Mouse (Mus musculus) megakaryocyte, embryonic 14.5 days (primary cell): ENCODE data around the gene Fam163a.

Experiments used
- FLI1 ChIP-seq: IDR thresholded peaks from 2 replicates; pipeline ENCODE4 v1.6.1; 2012; ENCODE audit warnings: low read length, inconsistent platforms, mixed read lengths
- GATA1 ChIP-seq: IDR thresholded peaks from 3 replicates; pipeline ENCODE4 v1.6.1; 2012; ENCODE audit warnings: mixed read lengths, low read length, inconsistent platforms, borderline replicate concordance

DNA sequence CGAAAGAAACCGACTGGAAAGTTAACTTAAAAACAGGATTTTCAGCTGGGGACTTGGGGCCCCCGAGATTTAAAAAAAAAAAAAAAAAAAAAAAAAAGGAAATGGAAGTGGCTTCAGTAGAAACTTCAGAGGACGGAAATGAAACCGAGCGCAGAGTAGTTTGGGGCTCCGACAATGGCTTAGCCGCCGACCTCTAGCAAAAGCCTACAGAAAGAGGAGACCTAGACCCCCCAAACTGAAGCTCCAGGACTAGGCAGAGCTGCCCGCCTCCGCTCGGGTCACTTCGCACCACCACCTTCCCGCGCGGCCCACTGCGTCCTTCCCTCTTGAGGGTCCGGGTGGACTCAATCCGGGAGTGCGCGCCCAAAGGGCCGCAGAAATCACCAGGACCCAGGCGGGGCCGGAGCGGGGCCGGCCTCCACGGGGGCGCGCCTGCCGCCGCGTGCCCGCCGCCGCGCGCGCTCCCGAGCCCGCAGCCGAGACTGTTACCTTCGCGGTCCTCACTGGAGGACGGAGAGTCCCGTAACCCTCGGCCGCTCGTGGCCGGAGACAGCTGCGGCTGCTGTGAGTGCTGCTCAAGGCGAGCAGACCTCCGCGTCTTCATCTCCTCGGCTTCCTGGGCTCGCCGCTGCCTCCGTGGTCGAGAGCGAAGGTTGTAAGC lies 169.4 kb downstream of the Fam163a start, which contains the start of gene Tor1aip2:
- TF ChIP-seq FLI1: no peak
- TF ChIP-seq GATA1: no peak
